Mouse (Mus musculus) ES-CJ7 (cell line): ENCODE data around the gene Sec22b.

ENCODE experiments used
- DNase-seq: peaks from one replicate; pipeline ENCODE4 v3.0.0; 2011; ENCODE audit warnings: low read depth, low spot score

The Sec22b gene

GRCm38 (mm10) chr3:97939626-97940510, 38.9 kb downstream of the Sec22b start:
- DNase-seq: peak; percentile 28

GRCm38 (mm10) chr3:97940511-97941204, 39.7 kb downstream of the Sec22b start:
- DNase-seq: no peak

GRCm38 (mm10) chr3:97941440-97942259, 40.7 kb downstream of the Sec22b start:
- no peak for DNase-seq

GRCm38 (mm10) chr3:97942260-97942950, 41.4 kb downstream of the Sec22b start:
- DNase-seq: peak; percentile 63

GRCm38 (mm10) chr3:97944462-97944861, 43.5 kb downstream of the Sec22b start:
- DNase-seq: no peak

- DNase-seq: no peak
Observed at GRCm38 (mm10) chr3:97946439-97946838, 45.4 kb downstream of the Sec22b start.

GRCm38 (mm10) chr3:97948518-97948917, 47.5 kb downstream of the Sec22b start:
- DNase-seq: no peak

GRCm38 (mm10) chr3:97949946-97950345, 49.0 kb downstream of the Sec22b start:
- no peak for DNase-seq

GRCm38 (mm10) chr3:97951134-97951533, 50.1 kb downstream of the Sec22b start:
- DNase-seq: no peak

GRCm38 (mm10) chr3:97953196-97953595, 52.2 kb downstream of the Sec22b start:
- no peak for DNase-seq

- DNase-seq: no peak
Observed at GRCm38 (mm10) chr3:97956322-97956721, 55.3 kb downstream of the Sec22b start.

GRCm38 (mm10) chr3:97956926-97957325, 55.9 kb downstream of the Sec22b start:
- no peak for DNase-seq

- no peak for DNase-seq
Observed at GRCm38 (mm10) chr3:97960783-97961594, 60.0 kb downstream of the Sec22b start.

- no peak for DNase-seq
Observed at GRCm38 (mm10) chr3:97961962-97962361, 61.0 kb downstream of the Sec22b start.

GRCm38 (mm10) chr3:97964878-97965353, 63.9 kb downstream of the Sec22b start:
- peak; percentile 4 for DNase-seq

GRCm38 (mm10) chr3:97967627-97968026, 66.6 kb downstream of the Sec22b start:
- DNase-seq: no peak

- no peak for DNase-seq
Observed at GRCm38 (mm10) chr3:97968191-97968590, 67.2 kb downstream of the Sec22b start.

- DNase-seq: no peak
Observed at GRCm38 (mm10) chr3:97969019-97969418, 68.0 kb downstream of the Sec22b start.

- DNase-seq: peak; percentile 5
Observed at GRCm38 (mm10) chr3:97971117-97971516, 70.1 kb downstream of the Sec22b start.

GRCm38 (mm10) chr3:97972200-97972599, 71.2 kb downstream of the Sec22b start:
- DNase-seq: no peak
